Mouse (Mus musculus) erythroblast, embryonic 14.5 days (primary cell): ENCODE results near the gene Gmfb. TPM values are rescaled to one million over a fixed set of nuclear protein-coding genes. Genes with fewer than 3 reads are reported as not detected.
A peak's percentile ranks its signal among the peaks of the same experiment; 100 is the strongest.
"Not testable (repeated sequence)": the region's sequence is repeated elsewhere in the genome, so short reads cannot be mapped to it uniquely, and the experiment has no call there.

Experiments
- H3K27me3 ChIP-seq: 2 replicates; pipeline ENCODE4 v1.6.1; 2012; ENCODE audit warnings: inconsistent platforms; ENCODE audit not compliant: control insufficient read depth
- H3K36me3 ChIP-seq: 2 replicates; pipeline ENCODE4 v1.6.1; 2012; ENCODE audit warnings: mild to moderate bottlenecking, inconsistent platforms; ENCODE audit not compliant: control insufficient read depth
- H3K4me1 ChIP-seq: 2 replicates; pipeline ENCODE4 v1.6.1; 2012; ENCODE audit warnings: inconsistent platforms; ENCODE audit not compliant: control insufficient read depth
- H3K4me3 ChIP-seq: replicated peaks from 2 replicates; pipeline ENCODE3; 2012; ENCODE audit warnings: moderate library complexity, mild to moderate bottlenecking, inconsistent platforms
- H3K9me3 ChIP-seq: 2 replicates; pipeline ENCODE4 v1.6.1; 2012; ENCODE audit warnings: low read length, inconsistent platforms, mixed read lengths; ENCODE audit not compliant: control insufficient read depth
- GATA1 ChIP-seq: IDR thresholded peaks from 2 replicates; pipeline ENCODE4 v1.6.1; 2012; ENCODE audit warnings: low read length, inconsistent platforms, mixed read lengths
- TAL1 ChIP-seq: IDR thresholded peaks from 3 replicates; pipeline ENCODE4 v1.6.1; 2012; ENCODE audit warnings: low read length, inconsistent platforms, mixed read lengths
- polyA plus RNA-seq: library from polyadenylated mRNA; stranded (reverse); fragments of >175 nt; gene quantifications from 2 replicates; pipeline ENCODE4 v1.2.3, GENCODE M21; 2012

The Gmfb gene
- polyA plus RNA-seq, 1 experiment = 0.04 TPM

DNA sequence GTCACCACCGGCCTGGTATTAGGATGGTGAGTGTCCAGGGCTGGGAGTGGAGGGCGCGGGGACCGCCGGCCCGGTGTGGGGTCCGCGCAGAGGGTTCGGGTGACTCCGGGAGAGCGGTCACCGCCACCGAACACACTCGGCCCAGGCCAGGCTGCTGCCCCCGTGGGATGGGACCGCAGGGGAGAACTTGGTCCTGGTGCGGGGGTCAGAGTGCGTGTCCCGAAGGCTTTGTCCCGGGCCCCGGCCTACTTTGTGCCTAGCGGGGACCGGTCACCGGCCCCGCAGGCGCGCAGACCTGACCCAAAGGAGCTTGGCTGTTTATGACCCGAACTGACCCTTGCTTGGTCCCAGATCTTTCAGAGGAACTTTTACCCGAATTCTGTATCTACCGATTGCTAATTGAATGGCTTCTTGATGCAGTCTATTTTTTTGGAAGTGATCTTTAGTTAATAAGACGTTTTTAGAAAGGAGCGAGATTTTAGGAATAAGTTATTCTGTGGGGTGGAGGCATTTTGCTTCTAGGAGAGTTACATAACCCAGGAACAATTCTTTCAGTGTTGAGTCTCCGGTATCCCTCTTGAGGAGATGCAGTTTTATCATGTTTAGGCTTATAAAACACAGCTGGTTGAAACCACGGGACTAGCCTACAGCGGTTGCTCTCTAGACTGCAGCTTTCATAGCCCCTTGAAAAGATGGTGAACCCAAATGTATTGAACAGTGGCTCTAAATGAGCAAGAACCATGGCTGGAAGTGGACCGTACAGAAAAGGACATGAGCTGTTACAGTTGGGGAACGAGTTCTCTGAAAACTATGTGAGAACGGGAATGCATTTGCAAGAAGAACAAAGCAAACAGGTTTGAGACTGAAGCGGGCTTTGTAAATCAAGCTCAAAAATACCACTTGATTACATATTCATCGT is 10.6 kb upstream of the Gmfb start:
- H3K4me3 ChIP-seq = peak overlapping the region; percentile 79
- H3K36me3 ChIP-seq = peaks cover 9% of the 10 kb centered on the region
- H3K27me3 ChIP-seq = no peaks in the 10 kb centered on the region
- H3K9me3 ChIP-seq = no peaks in the 10 kb centered on the region
- TF ChIP-seq TAL1 (no peak), GATA1 (no peak)
- peaks cover 42% of the 10 kb centered on the region for H3K4me1 ChIP-seq

DNA sequence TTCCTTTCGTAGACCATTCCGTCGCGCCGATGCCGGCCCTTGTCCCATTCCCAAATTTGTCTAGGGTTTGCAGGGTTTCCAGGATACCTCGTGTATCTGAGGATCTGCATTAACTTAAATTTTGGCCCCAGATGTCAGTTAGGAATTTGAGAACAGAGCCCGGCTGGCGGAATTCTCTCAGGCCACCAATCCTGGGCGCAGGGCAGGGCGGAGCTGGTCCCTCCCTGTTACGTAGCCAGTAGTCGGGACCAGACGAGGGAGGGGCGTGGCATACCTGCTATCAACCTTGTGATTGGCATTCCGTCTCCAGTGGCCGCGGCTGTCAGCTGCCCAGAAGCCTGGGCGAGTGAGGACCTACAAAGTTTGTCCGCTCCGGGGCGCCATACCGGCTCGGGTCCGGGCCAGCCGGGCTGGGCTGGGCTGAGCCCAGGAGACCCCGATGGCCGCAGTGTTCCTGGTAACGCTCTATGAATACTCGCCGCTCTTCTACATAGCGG is 9.8 kb upstream of the Gmfb start, which contains the start of gene Cgrrf1:
Cgrrf1 (plus strand) TSS at position 289 of the 497 bp plus-strand sequence.
- no peak for TF ChIP-seq TAL1
- no peak for TF ChIP-seq GATA1
- no peaks in the 10 kb centered on the region for H3K9me3 ChIP-seq
- peak within 1 kb of the TSS; percentile 79 for H3K4me3 ChIP-seq
- no peaks in the 10 kb centered on the region for H3K27me3 ChIP-seq
- H3K4me1 ChIP-seq = peaks cover 49% of the 10 kb centered on the region
- H3K36me3 ChIP-seq = peaks cover 9% of the 10 kb centered on the region

DNA sequence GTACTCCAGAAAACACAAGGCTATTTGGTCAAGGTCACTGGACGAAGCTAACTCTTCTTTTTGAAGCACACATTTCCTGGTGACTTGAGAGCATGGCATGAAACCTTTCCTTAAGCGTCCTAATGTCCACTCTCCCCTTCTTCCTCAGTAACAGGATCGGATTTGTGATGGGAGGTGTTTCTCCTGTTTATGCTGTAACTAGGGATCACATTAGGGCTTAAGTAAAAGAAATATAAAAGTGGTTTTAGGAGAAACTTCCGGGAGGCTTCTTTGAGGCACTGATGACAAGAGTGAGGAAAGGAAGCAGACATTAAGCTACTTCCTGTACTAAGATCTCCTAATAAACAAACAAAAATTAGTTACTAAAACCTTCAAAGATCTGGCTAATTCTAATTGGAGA is 9.3 kb upstream of the Gmfb start:
- Histone ChIP-seq H3K36me3 (peaks cover 9% of the 10 kb centered on the region), H3K4me3 (peak overlapping the region; percentile 79), H3K27me3 (no peaks in the 10 kb centered on the region), H3K9me3 (no peaks in the 10 kb centered on the region), H3K4me1 (peaks cover 49% of the 10 kb centered on the region)
- TF ChIP-seq TAL1 (no peak), GATA1 (no peak)

DNA sequence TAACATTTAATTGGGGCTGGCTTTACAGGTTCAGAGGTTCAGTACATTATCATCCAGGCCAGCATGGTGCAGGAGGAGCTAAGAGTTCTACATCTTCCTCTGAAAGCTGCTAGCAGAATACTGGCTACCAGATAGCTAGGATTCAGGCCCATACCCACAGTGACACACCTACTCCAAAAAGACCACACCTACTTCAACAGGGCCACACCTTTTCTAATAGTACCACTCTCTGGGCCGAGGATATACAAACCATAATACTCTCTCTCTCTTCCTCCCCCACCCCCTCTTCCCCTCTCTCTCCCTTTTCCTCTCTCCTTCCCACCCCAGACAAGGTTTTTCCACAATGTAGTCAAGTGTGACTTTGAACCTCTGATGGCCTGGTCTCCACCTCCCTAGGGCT is 5.4 kb upstream of the Gmfb start:
- H3K27me3 ChIP-seq = no peaks in the 10 kb centered on the region
- H3K9me3 ChIP-seq = no peaks in the 10 kb centered on the region
- H3K4me1 ChIP-seq = peaks cover 43% of the 10 kb centered on the region
- TF ChIP-seq TAL1 (no peak), GATA1 (no peak)
- no peak overlapping the region for H3K4me3 ChIP-seq
- H3K36me3 ChIP-seq = peaks cover 9% of the 10 kb centered on the region

DNA sequence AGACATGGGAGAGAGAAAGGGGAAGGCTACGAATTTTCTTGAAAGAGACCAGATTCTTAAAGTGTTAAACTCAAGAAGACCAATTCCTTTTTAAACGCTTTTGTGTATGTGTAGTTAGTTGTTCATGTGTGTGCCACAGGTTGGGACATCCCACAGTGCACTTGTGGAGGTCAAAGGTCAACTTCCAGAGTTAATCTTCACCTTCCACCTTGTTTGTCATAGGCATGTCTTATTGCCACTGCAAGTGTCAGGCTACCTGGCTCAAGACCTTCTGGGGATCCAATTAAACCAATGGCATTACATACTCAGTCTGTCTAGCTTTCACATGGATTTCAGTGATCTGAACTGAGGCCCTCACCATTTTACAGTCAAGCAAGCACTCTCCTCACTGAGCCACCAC is 2.0 kb upstream of the Gmfb start:
- peaks cover 50% of the 10 kb centered on the region for H3K4me1 ChIP-seq
- H3K9me3 ChIP-seq = no peaks in the 10 kb centered on the region
- TF ChIP-seq TAL1 (no peak), GATA1 (no peak)
- no peaks in the 10 kb centered on the region for H3K27me3 ChIP-seq
- peaks cover 3% of the 10 kb centered on the region for H3K36me3 ChIP-seq
- no peak overlapping the region for H3K4me3 ChIP-seq

DNA sequence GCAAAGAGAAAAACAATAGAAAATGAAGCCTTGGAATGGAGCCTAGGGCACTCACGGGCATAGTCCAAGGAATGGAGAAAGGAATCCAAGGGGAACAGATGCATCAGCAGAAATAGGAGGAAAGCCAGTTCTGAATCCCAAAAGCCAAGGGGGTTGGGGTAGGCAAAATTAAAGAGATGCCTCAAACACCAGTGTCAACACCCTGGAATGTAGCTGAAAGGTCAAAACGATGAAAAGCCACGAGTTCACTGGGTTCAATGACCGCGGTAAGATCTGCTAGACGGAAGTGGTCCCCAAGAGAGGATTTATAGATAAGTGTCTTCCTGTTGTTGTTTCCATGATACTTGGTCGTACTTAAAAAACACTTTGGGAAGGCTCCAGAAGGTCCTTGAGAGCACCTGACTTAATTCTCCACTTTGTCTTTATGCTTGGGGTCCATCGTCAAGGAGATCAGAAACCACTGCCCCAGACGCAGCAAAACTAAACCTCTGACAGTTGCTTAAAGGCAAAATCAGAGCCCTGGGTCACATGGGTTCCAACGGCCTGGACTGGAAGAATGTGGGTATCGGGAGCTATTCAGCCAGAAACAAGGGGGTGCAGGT is 670 bp downstream of the Gmfb start:
- Histone ChIP-seq H3K4me3 (peak overlapping the region; percentile 96), H3K4me1 (peaks cover 52% of the 10 kb centered on the region), H3K36me3 (peaks cover 16% of the 10 kb centered on the region), H3K27me3 (no peaks in the 10 kb centered on the region), H3K9me3 (no peaks in the 10 kb centered on the region)
- no peak for TF ChIP-seq GATA1
- TF ChIP-seq TAL1 = no peak

DNA sequence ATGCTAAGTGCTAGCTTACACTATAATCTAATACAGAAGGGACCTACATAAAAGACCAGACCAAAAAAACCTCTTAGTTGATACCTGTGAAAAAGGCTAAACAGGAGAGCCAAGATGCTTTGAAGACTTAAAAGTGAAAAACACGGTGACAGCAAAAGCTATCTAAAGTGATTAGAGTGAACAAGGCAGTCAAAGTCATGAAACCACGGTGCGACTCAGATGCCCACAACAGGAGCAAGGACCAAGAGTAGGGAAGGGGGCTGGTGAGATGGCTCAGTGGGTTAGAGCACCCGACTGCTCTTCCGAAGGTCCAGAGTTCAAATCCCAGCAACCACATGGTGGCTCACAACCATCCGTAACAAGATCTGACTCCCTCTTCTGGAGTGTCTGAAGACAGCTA is 2.1 kb downstream of the Gmfb start:
- Histone ChIP-seq H3K4me1 (peaks cover 65% of the 10 kb centered on the region), H3K36me3 (peaks cover 26% of the 10 kb centered on the region)
- not testable (repeated sequence) for H3K27me3 ChIP-seq, H3K9me3 ChIP-seq, H3K4me3 ChIP-seq

DNA sequence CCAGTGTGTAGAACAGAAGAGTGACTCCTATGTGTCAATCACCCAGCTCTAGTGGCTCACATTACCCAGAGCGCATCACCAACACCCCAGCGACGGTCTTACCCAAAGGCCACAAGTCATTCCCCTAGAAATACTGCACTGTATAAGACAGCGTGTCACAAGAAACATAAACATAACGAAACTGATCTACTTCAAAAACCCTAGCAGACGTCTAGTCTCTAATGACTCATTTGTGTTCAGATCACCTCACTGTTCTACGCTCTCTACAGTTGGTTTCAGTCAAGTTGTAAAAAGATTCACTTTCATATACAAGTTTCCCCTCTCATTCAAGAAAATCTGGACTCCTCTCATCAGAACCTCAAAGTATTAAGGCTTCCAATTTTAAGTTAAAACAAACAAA is 3.3 kb downstream of the Gmfb start:
- H3K4me3 ChIP-seq = no peak overlapping the region
- peaks cover 35% of the 10 kb centered on the region for H3K36me3 ChIP-seq
- H3K4me1 ChIP-seq = peaks cover 65% of the 10 kb centered on the region
- no peaks in the 10 kb centered on the region for H3K27me3 ChIP-seq
- no peak for TF ChIP-seq GATA1
- TF ChIP-seq TAL1 = no peak
- H3K9me3 ChIP-seq = no peaks in the 10 kb centered on the region

DNA sequence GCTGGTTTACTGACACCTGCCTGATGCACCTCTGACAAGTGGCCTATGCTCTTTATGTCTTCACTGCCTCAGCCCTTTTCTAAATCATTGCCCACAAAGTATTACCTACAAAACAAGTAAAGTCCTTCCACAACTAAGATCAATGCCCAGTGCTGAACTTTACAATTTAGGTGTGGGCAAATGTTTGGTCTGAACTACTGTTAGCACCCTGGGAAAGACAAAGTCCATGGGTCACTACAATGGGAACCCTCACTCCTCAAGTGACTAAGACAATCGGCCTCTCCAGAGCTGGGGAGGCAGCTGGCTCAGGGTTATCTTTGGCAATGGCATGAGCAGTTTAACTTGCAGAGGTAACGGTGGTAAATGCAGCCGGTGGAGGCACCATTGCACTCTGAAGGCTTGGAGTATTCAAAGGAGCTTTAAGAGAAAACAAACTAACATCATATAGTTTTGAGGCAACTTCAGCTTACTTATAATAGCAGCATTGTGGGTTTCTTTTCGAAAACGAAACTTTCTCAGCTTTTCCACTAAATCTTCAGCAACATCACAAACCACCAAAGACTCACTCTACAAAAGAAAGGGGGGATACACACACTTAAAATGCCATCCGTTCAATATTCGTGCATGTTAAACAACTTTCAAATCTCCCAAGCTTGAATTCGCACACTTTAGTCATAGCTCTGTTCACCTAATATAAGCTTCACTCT is 5.0 kb downstream of the Gmfb start:
- H3K4me1 ChIP-seq = peaks cover 53% of the 10 kb centered on the region
- H3K36me3 ChIP-seq = peaks cover 50% of the 10 kb centered on the region
- H3K27me3 ChIP-seq = no peaks in the 10 kb centered on the region
- no peaks in the 10 kb centered on the region for H3K9me3 ChIP-seq
- TF ChIP-seq TAL1 = no peak
- TF ChIP-seq GATA1 = no peak
- no peak overlapping the region for H3K4me3 ChIP-seq
